8 mouse cellular contexts compared by ENCODE assay signal in genomic region chr13:58148256-58148831, GRCm38 (mm10). TPM values are rescaled to one million over a fixed set of nuclear protein-coding genes. Genes with fewer than 3 reads are reported as not detected.
A peak's percentile ranks its signal among the peaks of the same experiment; 100 is the strongest.
DNase-seq lines count a peak whose midpoint lies in the region; ATAC-seq lines count a peak whose summit lies in the region.

No protein-coding gene starts in this region.

- DNase-seq in urinary bladder, postnatal 14 days (ENCODE audit: low spot score), result peak; percentile 47
- DNase-seq in urinary bladder, adult 2 months (ENCODE audit: low spot score), result no peak
- peak; percentile 37 for DNase-seq in cerebellum, adult 8-10 months
- DNase-seq in induced T-regulatory cell, adult 2 months (ENCODE audit: low read depth), result peak; percentile 57
- peak; percentile 68 for DNase-seq in liver, embryonic 13.5 days
- no peak for DNase-seq in adipocyte (ENCODE audit: low spot score)

- H3K9ac ChIP-seq in forebrain, embryonic 16.5 days (replicated peaks; ENCODE audit: low read depth, low read length), result peak overlapping the region; percentile 43; the same call in 1 of the 2 replicates
- H3K9ac ChIP-seq in liver, embryonic 13.5 days, result peak overlapping the region; percentile 63
- peak overlapping the region; percentile 5; the same call in 1 of the 2 replicates for H3K9ac ChIP-seq in neural tube, embryonic 15.5 days (replicated peaks)

- no peak overlapping the region for H3K27ac ChIP-seq in forebrain, embryonic 16.5 days (ENCODE audit: low read length)
- H3K27ac ChIP-seq in liver, embryonic 13.5 days, result 0 out of 2 replicates have a peak overlapping the region, but pooled peaks have one; percentile 21
- H3K27ac ChIP-seq in neural tube, embryonic 15.5 days (replicated peaks), result peak overlapping the region; percentile 62

- H3K4me2 ChIP-seq in forebrain, embryonic 16.5 days (ENCODE audit: low read length), result peak overlapping the region; percentile 74
- peak overlapping the region; percentile 75 for H3K4me2 ChIP-seq in liver, embryonic 13.5 days
- H3K4me2 ChIP-seq in neural tube, embryonic 15.5 days, result peak overlapping the region; percentile 77

- H3K4me1 ChIP-seq in forebrain, embryonic 16.5 days (replicated peaks; ENCODE audit: control insufficient read depth, insufficient read depth, low read length), result peaks cover 8% of the 10 kb centered on the region
- H3K4me1 ChIP-seq in liver, embryonic 13.5 days (replicated peaks), result peaks cover 21% of the 10 kb centered on the region
- H3K4me1 ChIP-seq in neural tube, embryonic 15.5 days, result peaks cover 13% of the 10 kb centered on the region

- peak overlapping the region; percentile 47 for H3K4me3 ChIP-seq in forebrain, embryonic 16.5 days (replicated peaks; ENCODE audit: low read length)
- peak overlapping the region; percentile 53 for H3K4me3 ChIP-seq in liver, embryonic 13.5 days (replicated peaks)
- H3K4me3 ChIP-seq in neural tube, embryonic 15.5 days (replicated peaks), result peak overlapping the region; percentile 41

- peak; percentile 96 for ATAC-seq in forebrain, embryonic 16.5 days
- ATAC-seq in liver, embryonic 13.5 days (ENCODE audit: low read depth), result peak; percentile 90
- ATAC-seq in neural tube, embryonic 15.5 days (ENCODE audit: low FRiP score), result peak; percentile 93

- under 1% methylated on average over 17 of the region's 17 CpGs for WGBS in forebrain, embryonic 16.5 days
- 2% methylated on average over 17 of the region's 17 CpGs for WGBS in liver, embryonic 13.5 days (ENCODE audit: insufficient replicate concordance)
- under 1% methylated on average over 17 of the region's 17 CpGs for WGBS in neural tube, embryonic 15.5 days

- H3K9me3 ChIP-seq in forebrain, embryonic 16.5 days (ENCODE audit: control insufficient read depth, low read length), result no peaks in the 10 kb centered on the region
- no peaks in the 10 kb centered on the region; the same call in 1 of the 2 replicates for H3K9me3 ChIP-seq in liver, embryonic 13.5 days (replicated peaks)
- no peaks in the 10 kb centered on the region for H3K9me3 ChIP-seq in neural tube, embryonic 15.5 days (replicated peaks)

- H3K27me3 ChIP-seq in forebrain, embryonic 16.5 days (replicated peaks; ENCODE audit: control insufficient read depth, insufficient read depth, low read length), result no peaks in the 10 kb centered on the region
- H3K27me3 ChIP-seq in liver, embryonic 13.5 days, result peaks cover 6% of the 10 kb centered on the region
- no peaks in the 10 kb centered on the region for H3K27me3 ChIP-seq in neural tube, embryonic 15.5 days (replicated peaks)

- no peaks in the 10 kb centered on the region for H3K36me3 ChIP-seq in forebrain, embryonic 16.5 days (ENCODE audit: control insufficient read depth, insufficient read depth)
- H3K36me3 ChIP-seq in liver, embryonic 13.5 days, result no peaks in the 10 kb centered on the region
- H3K36me3 ChIP-seq in neural tube, embryonic 15.5 days, result no peaks in the 10 kb centered on the region

RNA-seq across cellular contexts. Expression of gene Idnk, which starts 9.1 kb away (rescaled TPM):
- polyA plus RNA-seq in urinary bladder, adult 2 months (2012; rRNA removed), result 35.3 and 38.1 TPM in 2 replicates
- polyA plus RNA-seq in forebrain, embryonic 16.5 days (2015; fragmentation: Nextera tagmentation; extraction: Ambion mirVana), result 59.0 and 60.0 TPM in 2 replicates
- polyA plus RNA-seq in liver, embryonic 13.5 days (2015; fragmentation: Nextera tagmentation; extraction: Ambion mirVana), result 21.8 and 26.3 TPM in 2 replicates
- 64.6 TPM in 2 replicates for polyA plus RNA-seq in neural tube, embryonic 15.5 days (2015; fragmentation: Nextera tagmentation; extraction: Ambion mirVana)

RNA-seq across cellular contexts. Expression of gene Hnrnpa0, which starts 20.0 kb away (rescaled TPM):
- polyA plus RNA-seq in urinary bladder, adult 2 months (2012; rRNA removed), result 77.7 and 79.7 TPM in 2 replicates
- polyA plus RNA-seq in forebrain, embryonic 16.5 days (2015; fragmentation: Nextera tagmentation; extraction: Ambion mirVana), result 49.8 and 50.9 TPM in 2 replicates
- 12.5 and 15.3 TPM in 2 replicates for polyA plus RNA-seq in liver, embryonic 13.5 days (2015; fragmentation: Nextera tagmentation; extraction: Ambion mirVana)
- polyA plus RNA-seq in neural tube, embryonic 15.5 days (2015; fragmentation: Nextera tagmentation; extraction: Ambion mirVana), result 32.5 and 41.2 TPM in 2 replicates

RNA-seq across cellular contexts. Expression of gene Klhl3, which starts 35.0 kb away (rescaled TPM):
- 1.6 and 2.1 TPM in 2 replicates for polyA plus RNA-seq in urinary bladder, adult 2 months (2012; rRNA removed)
- polyA plus RNA-seq in forebrain, embryonic 16.5 days (2015; fragmentation: Nextera tagmentation; extraction: Ambion mirVana), result 8.9 and 11.8 TPM in 2 replicates
- 0.79 and 0.91 TPM in 2 replicates for polyA plus RNA-seq in liver, embryonic 13.5 days (2015; fragmentation: Nextera tagmentation; extraction: Ambion mirVana)
- 14.9 and 16.5 TPM in 2 replicates for polyA plus RNA-seq in neural tube, embryonic 15.5 days (2015; fragmentation: Nextera tagmentation; extraction: Ambion mirVana)

Comparison
In these comparisons a context has a peak if more than half of its experiments do, and no peak if none do; other contexts are left out.
1. DNase-seq: peak in urinary bladder, postnatal 14 days (single experiment), cerebellum, adult 8-10 months (single experiment), induced T-regulatory cell, adult 2 months (single experiment) and liver, embryonic 13.5 days (single experiment); none in urinary bladder, adult 2 months (single experiment) and adipocyte (single experiment).
2. H3K9ac ChIP-seq: peak in every context shown above with its lines; median percentile 63 in liver, embryonic 13.5 days; 43 in forebrain, embryonic 16.5 days; 5 in neural tube, embryonic 15.5 days.
3. Peak in every context shown above with its lines, with median percentiles within 50 percentile points of each other: ATAC-seq, H3K4me2 ChIP-seq and H3K4me3 ChIP-seq.